Mouse (Mus musculus) embryonic fibroblast, embryonic 13.5 days (primary cell): ENCODE results near the gene Slc17a9.

Source experiments
- CTCF ChIP-seq: IDR thresholded peaks from 2 replicates; pipeline ENCODE4 v1.5.1; 2011; ENCODE audit warnings: mild to moderate bottlenecking, control low read depth, low read length, moderate library complexity, borderline replicate concordance; ENCODE audit not compliant: insufficient read depth
- POLR2A ChIP-seq: IDR thresholded peaks from 2 replicates; pipeline ENCODE4 v1.6.1; 2011; ENCODE audit warnings: low read depth, mild to moderate bottlenecking, control low read depth, low read length, moderate library complexity

GRCm38 (mm10) chr2:180754976-180755688, 30.1 kb downstream of the Slc17a9 start:
- TF ChIP-seq POLR2A (no peak), CTCF (no peak)
